Mouse (Mus musculus) activated CD4-positive, CD25-positive, alpha-beta regulatory T cell (primary cell): ENCODE measurements around the gene Setd1a. TPM values are rescaled to one million over a fixed set of nuclear protein-coding genes. Genes with fewer than 3 reads are reported as not detected.

Experiments used
- polyA plus RNA-seq, 2 experiments: library from polyadenylated mRNA; unstranded; fragments of 100-300 nt; shearing (Covaris generic); gene quantifications; one replicate each; pipeline ENCODE4 v1.2.1; 2017

Gene Setd1a
- polyA plus RNA-seq: 1 to 10 TPM; 4.1 to 4.4 TPM

DNA sequence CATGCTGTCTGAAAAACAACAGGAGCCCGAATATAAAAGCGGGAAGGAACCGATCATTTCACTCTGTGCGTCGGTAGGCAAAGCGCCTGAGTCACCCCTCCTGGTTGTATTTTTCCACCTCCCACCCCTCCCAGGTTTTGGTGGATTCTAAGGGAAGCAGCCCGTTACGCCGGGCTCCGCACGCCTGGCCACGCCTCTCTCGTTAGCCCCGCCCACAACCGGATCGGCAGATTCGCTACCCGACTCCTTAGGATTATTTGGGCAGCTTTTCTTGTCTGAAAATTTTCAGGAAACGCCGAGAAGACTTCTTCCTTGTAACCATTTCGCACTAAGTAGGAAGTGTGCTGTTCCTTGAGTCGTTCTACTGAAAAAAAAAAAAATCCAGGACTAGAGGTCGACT lies at the start of gene Setd1a:
Setd1a (plus strand) TSS at position 245 of the 400 bp plus-strand sequence.

GRCm38 (mm10) chr7:127732066-127732465 lies 44.4 kb upstream of the Setd1a start, which contains the start of gene Ctf2:
Ctf2 (minus strand) TSS chr7:127732166.

GRCm38 (mm10) chr7:127744366-127745045 lies 32.0 kb upstream of the Setd1a start, which contains the start of gene Fbxl19:
Fbxl19 (plus strand) TSS chr7:127744543.

DNA sequence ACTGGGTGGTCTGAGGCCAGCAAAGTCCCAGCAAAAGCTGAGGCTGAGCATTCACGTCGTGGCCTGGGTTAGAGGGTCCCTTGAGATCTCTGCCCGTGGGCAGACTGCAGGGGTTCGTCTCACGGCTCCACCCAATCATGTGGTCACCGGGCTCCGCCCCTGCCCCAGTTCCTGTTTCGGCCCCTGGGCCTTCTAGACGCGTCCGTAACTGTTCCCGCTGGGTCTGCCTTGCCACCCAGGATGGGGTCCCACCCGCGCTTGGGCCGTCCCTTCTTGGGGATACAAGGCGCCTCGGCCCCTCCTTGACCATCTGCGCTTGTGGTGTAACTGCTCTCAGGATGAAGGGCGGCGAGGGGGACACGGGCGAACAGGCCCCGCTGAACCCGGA lies 6.8 kb upstream of the Setd1a start, which contains the start of gene Orai3:
Orai3 (plus strand) TSS at position 165 of the 388 bp plus-strand sequence.

DNA sequence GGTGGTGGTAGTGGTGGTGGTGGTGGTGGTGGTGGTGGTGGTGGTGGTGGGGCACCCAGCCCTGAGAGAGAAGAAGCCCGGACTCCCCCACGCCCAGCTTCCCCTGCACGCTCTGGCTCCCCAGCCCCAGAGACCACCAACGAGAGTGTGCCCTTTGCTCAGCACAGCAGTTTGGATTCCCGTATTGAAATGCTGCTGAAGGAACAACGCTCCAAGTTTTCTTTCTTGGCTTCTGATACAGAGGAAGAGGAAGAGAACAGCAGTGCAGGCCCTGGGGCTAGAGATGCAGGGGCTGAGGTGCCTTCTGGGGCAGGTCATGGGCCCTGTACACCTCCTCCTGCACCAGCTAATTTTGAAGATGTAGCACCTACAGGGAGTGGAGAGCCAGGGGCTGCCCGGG lies 8.8 kb downstream of the Setd1a start, which contains the start of gene Gm49388:
Gm49388 (plus strand) TSS at position 301 of the 400 bp plus-strand sequence.

GRCm38 (mm10) chr7:127800435-127801009 lies 24.1 kb downstream of the Setd1a start, which contains the start of gene Hsd3b7:
Hsd3b7 (plus strand) TSS chr7:127800604.

DNA sequence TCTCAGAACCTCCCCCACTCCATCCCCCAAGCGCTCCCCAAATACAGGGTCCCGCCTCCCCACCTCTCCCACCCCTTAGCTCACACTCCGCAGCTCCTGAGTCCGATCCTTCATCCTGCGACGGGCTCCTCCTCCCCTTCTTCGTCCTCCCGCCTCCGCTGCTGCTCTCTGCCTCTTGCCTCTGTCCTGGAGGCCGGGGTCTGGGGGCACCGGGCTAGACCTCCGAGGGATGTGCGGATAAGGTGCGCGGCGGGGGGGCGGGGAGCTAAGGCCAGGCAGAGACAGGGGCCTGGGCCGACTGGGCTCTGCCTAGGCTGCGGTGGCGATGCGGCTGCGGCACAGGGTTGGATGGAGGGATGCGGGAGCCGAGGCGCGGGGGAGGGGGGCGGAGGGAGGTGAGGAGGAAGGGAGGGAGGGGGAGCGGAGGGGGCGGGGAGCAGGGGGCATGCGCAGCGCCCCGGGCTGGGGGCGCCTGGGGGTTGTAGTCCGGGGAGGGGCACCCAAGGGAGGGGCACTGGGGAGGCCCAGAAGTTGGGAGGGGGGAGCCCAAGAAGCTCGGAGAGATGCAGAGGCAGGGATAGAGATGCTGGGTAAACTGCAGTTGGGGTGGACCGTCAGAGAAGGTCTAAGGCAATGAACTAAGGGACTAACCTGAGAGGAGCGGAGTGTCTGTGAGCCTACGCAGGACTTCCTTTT lies 47.9 kb downstream of the Setd1a start, which contains the start of the genes Stx4a and Stx1b:
Stx4a (plus strand) TSS at position 119 of the 696 bp plus-strand sequence.
Stx1b (minus strand) TSS at position 374 of the 696 bp plus-strand sequence.

Other genes with a start within 250 kb of the Setd1a start
- 10 to 100 TPM; 12.1 to 19.3 TPM for gene Tmem265, start 215.3 kb upstream of the Setd1a start, polyA plus RNA-seq
- gene Phkg2, start 203.3 kb upstream of the Setd1a start, polyA plus RNA-seq: 100 to 1,000 TPM; 109 to 114 TPM
- 1 to 10 TPM in 1 of 2 experiments, under 1 TPM in 1; 0.23 to 1.2 TPM for gene Ccdc189, start 188.1 kb upstream of the Setd1a start, polyA plus RNA-seq
- gene Rnf40, start 187.9 kb upstream of the Setd1a start, polyA plus RNA-seq: 100 to 1,000 TPM in 1 of 2 experiments, 10 to 100 TPM in 1; 62.0 to 103 TPM
- gene Zfp629, start 160.9 kb upstream of the Setd1a start, polyA plus RNA-seq: under 1 TPM; 0.49 to 0.92 TPM
- 10 to 100 TPM; 71.9 to 74.6 TPM for gene Bcl7c, start 67.7 kb upstream of the Setd1a start, polyA plus RNA-seq
- not detected for gene Ctf1, start 63.9 kb upstream of the Setd1a start, polyA plus RNA-seq
- gene Ctf2, start 44.5 kb upstream of the Setd1a start, polyA plus RNA-seq: not detected
- 1 to 10 TPM in 1 of 2 experiments, under 1 TPM in 1; 0.74 to 1.4 TPM for gene Fbxl19, start 32.1 kb upstream of the Setd1a start, polyA plus RNA-seq
- gene Orai3, start 6.9 kb upstream of the Setd1a start, polyA plus RNA-seq: 10 to 100 TPM; 22.3 to 32.9 TPM
- not detected for gene Gm49388, start 8.9 kb downstream of the Setd1a start, polyA plus RNA-seq
- gene Hsd3b7, start 23.9 kb downstream of the Setd1a start, polyA plus RNA-seq: 1 to 10 TPM; 1.5 to 6.4 TPM
- gene Stx4a, start 47.6 kb downstream of the Setd1a start, polyA plus RNA-seq: 100 to 1,000 TPM; 114 to 120 TPM
- gene Stx1b, start 47.9 kb downstream of the Setd1a start, polyA plus RNA-seq: not detected
- gene Zfp646, start 99.6 kb downstream of the Setd1a start, polyA plus RNA-seq: 10 to 100 TPM; 18.2 to 41.6 TPM
- gene Zfp668, start 100.2 kb downstream of the Setd1a start, polyA plus RNA-seq: 10 to 100 TPM; 17.6 to 20.2 TPM
- under 1 TPM in 1 of 2 experiments, not detected in 1; 0.30 TPM for gene Prss53, start 114.3 kb downstream of the Setd1a start, polyA plus RNA-seq
- gene Gm21974, start 118.8 kb downstream of the Setd1a start, polyA plus RNA-seq: not detected
- 10 to 100 TPM; 19.6 to 26.5 TPM for gene Vkorc1, start 118.9 kb downstream of the Setd1a start, polyA plus RNA-seq
- gene Bckdk, start 127.4 kb downstream of the Setd1a start, polyA plus RNA-seq: 10 to 100 TPM; 58.4 to 67.7 TPM
- 10 to 100 TPM; 38.6 to 42.8 TPM for gene Kat8, start 135.8 kb downstream of the Setd1a start, polyA plus RNA-seq
- under 1 TPM in 1 of 2 experiments, not detected in 1; 0.23 TPM for gene Prss8, start 153.4 kb downstream of the Setd1a start, polyA plus RNA-seq
- gene Prss36, start 170.1 kb downstream of the Setd1a start, polyA plus RNA-seq: 1 to 10 TPM; 2.3 to 3.3 TPM
- gene Fus, start 190.8 kb downstream of the Setd1a start, polyA plus RNA-seq: 100 to 1,000 TPM; 116 to 146 TPM
- gene Pycard, start 217.2 kb downstream of the Setd1a start, polyA plus RNA-seq: 100 to 1,000 TPM; 420 to 581 TPM
- gene Trim72, start 227.3 kb downstream of the Setd1a start, polyA plus RNA-seq: under 1 TPM in 1 of 2 experiments, not detected in 1; 0.16 TPM